In the genomic region with DNA sequence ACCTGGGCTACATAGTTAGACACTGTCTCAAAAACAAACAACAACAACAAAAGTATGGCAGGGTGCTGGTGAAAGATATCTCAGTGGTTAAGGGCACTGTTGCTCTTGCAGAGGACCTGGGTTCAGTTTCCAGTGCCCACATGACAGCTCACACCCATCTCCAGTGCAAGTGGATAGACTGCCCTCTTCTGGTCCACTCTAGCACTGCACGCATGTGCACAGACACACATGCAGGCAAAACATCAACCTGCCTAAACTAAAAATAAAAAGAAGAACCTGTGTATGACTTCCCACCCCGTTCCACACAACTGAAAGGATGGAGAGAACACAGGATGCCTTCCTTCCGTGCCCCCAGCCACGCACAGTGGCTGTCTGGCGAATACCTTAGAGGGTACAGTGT, we compare ENCODE assay signal across 11 mouse cellular contexts.
DNase-seq lines count a peak whose midpoint lies in the region; ATAC-seq and TF ChIP-seq lines count a peak whose summit lies in the region.
"Had no signal": no experiment of that assay in that cellular context is flagged by ENCODE, and none has a peak within 500 bp of the region (broad histone marks: within the 10 kb centered on the region; RNA-seq: fewer than 3 reads in every experiment).

No protein-coding gene starts in this region.

- H3K9ac ChIP-seq in ES-Bruce4 (ENCODE audit: low read depth, poor library complexity, severe bottlenecking), result no peak overlapping the region
- H3K9ac ChIP-seq: neural tube, embryonic 13.5 days had no signal

- no peak overlapping the region for H3K4me3 ChIP-seq in layer of hippocampus, adult 2 months
- H3K4me3 ChIP-seq in ES-Bruce4 (ENCODE audit: low read depth, low read length), result no peak overlapping the region
- H3K4me3 ChIP-seq: neural tube, embryonic 13.5 days had no signal

- peak; percentile 66 for TF ChIP-seq CTCF in layer of hippocampus, adult 2 months (conservative IDR thresholded peaks at IDR 0.05)
- TF ChIP-seq CTCF in ES-Bruce4 (IDR thresholded peaks at IDR 0.05; ENCODE audit: low read depth, low read length), result peak; percentile 82

- H3K36me3 ChIP-seq in ES-Bruce4 (ENCODE audit: control insufficient read depth, insufficient read depth, low read length, poor library complexity, severe bottlenecking), result no peaks in the 10 kb centered on the region

- no peaks in the 10 kb centered on the region for H3K9me3 ChIP-seq in ES-Bruce4 (replicated peaks; ENCODE audit: control insufficient read depth, insufficient read depth, low read length, poor library complexity, severe bottlenecking)
- H3K9me3 ChIP-seq: neural tube, embryonic 13.5 days had no signal

- no peak for TF ChIP-seq POLR2A in ES-Bruce4 (IDR thresholded peaks at IDR 0.05; ENCODE audit: insufficient read depth, low read length)

- no peak for TF ChIP-seq EP300 in ES-Bruce4 (IDR thresholded peaks at IDR 0.05; ENCODE audit: insufficient read depth, low read depth, low read length)

- H3K27me3 ChIP-seq in ES-Bruce4 (ENCODE audit: control insufficient read depth, insufficient read depth, low read length, poor library complexity, severe bottlenecking), result no peaks in the 10 kb centered on the region
- H3K27me3 ChIP-seq: neural tube, embryonic 13.5 days had no signal

- peak; percentile 20; the same call in 1 of the 2 replicates for ATAC-seq in granulocyte monocyte progenitor cell, adult 5-6 weeks (replicated peaks; ENCODE audit: poor library complexity, severe bottlenecking)

- no peak for DNase-seq in layer of hippocampus, adult 2 months (ENCODE audit: low spot score in 2 of 2)
- DNase-seq in layer of hippocampus, adult 8-10 months (ENCODE audit: low spot score in 2 of 2), result no peak
- peak; percentile 36 for DNase-seq in 416B (ENCODE audit: low read depth)
- no peak for DNase-seq in cerebellum, adult 11-12 months
- no peak for DNase-seq in urinary bladder, adult 2 months (ENCODE audit: low spot score)
- DNase-seq: kidney, adult 11 months; right cerebral cortex, postnatal 14 days had no signal

- H3K27ac ChIP-seq in layer of hippocampus, adult 2 months, result no peak overlapping the region
- H3K27ac ChIP-seq in ES-Bruce4 (ENCODE audit: insufficient read depth, low read length), result no peak overlapping the region
- H3K27ac ChIP-seq: macrophage; neural tube, embryonic 13.5 days had no signal

- H3K4me1 ChIP-seq in ES-Bruce4 (ENCODE audit: control insufficient read depth, insufficient read depth, low read length), result no peaks in the 10 kb centered on the region
- H3K4me1 ChIP-seq: neural tube, embryonic 13.5 days had no signal
